Mouse (Mus musculus) kidney, embryonic 14.5 days (tissue): ENCODE measurements around the gene Ampd3. TPM values are rescaled to one million over a fixed set of nuclear protein-coding genes. Genes with fewer than 3 reads are reported as not detected.

Experiments
- ATAC-seq: fragments of 200-750 bp; cut with Nextera tagmentation; 2 replicates; pipeline ENCODE4 v1.8.0; 2017; ENCODE audit warnings: moderate number of reproducible peaks, mild to moderate bottlenecking, moderate TSS enrichment, moderate library complexity; ENCODE audit not compliant: low FRiP score, low TSS enrichment
- H3K27ac ChIP-seq: fragments of 300-500 bp; sonication (generic); 2 replicates; pipeline ENCODE4 v1.5.1; 2014; ENCODE audit warnings: low read depth, mild to moderate bottlenecking, low read length, moderate library complexity, mixed read lengths
- H3K27me3 ChIP-seq: fragments of 300-500 bp; sonication (generic); 2 replicates; pipeline ENCODE4 v1.6.1; 2014; ENCODE audit warnings: mild to moderate bottlenecking, low read length; ENCODE audit not compliant: control insufficient read depth, insufficient read depth
- H3K36me3 ChIP-seq: fragments of 300-500 bp; sonication (generic); 2 replicates; pipeline ENCODE4 v1.6.1; 2014; ENCODE audit warnings: low read length, mixed read lengths; ENCODE audit not compliant: control insufficient read depth, insufficient read depth
- H3K4me1 ChIP-seq: fragments of 300-500 bp; sonication (generic); 2 replicates; pipeline ENCODE4 v1.6.1; 2014; ENCODE audit warnings: low read length, mixed read lengths; ENCODE audit not compliant: control insufficient read depth, insufficient read depth
- H3K4me2 ChIP-seq: fragments of 300-500 bp; sonication (generic); replicated peaks from 2 replicates; pipeline ENCODE4 v1.6.1; 2014; ENCODE audit warnings: low read depth, mild to moderate bottlenecking, low read length
- H3K4me3 ChIP-seq: fragments of 300-500 bp; sonication (generic); 2 replicates; pipeline ENCODE4 v1.5.1; 2014; ENCODE audit warnings: mild to moderate bottlenecking, low read length
- H3K9ac ChIP-seq: fragments of 300-500 bp; sonication (generic); 2 replicates; pipeline ENCODE4 v1.6.1; 2014; ENCODE audit warnings: low read depth, mild to moderate bottlenecking, low read length, moderate library complexity
- H3K9me3 ChIP-seq: fragments of 300-500 bp; sonication (generic); 2 replicates; pipeline ENCODE4 v1.6.1; 2016; ENCODE audit warnings: low read length; ENCODE audit not compliant: control insufficient read depth
- WGBS: fragments of 180-500 bp; shearing (Covaris S2); extraction: QIAGEN DNeasy Blood & Tissue Kit; methylation state at CpG from one replicate; pipeline ENCODE4 v1.1.7; 2014; 5-methylcytosine and 5-hydroxymethylcytosine counted together
- polyA plus RNA-seq: library from polyadenylated mRNA; unstranded; fragments of >200 nt; fragmentation: Nextera tagmentation; extraction: Ambion mirVana; gene quantifications from 2 replicates; pipeline ENCODE4 v1.2.1, GENCODE M21; 2014

The Ampd3 gene
- polyA plus RNA-seq, 1 experiment from 2014 or later: 4.5 TPM

DNA sequence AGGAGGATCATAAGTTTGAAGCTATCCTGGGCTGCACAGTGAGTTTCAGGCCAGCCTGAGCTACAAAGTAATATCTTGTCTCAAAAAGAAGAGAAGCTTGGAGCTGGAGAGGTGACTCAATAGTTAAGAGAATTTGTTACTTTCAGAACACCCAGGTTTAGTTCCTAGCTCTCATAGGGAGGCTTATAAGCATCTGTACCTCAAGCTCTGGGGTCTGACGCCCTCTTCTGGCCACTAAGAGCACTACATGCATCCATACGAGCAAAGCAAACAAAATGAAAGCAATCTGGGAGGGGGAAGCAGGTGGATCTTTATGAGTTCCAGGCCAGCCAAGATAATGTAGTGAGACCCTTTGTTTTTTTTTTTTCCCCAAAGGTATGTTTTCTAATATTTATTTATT, 31.1 kb upstream of the Ampd3 start:
- Histone ChIP-seq H3K27me3 (no peaks in the 10 kb centered on the region), H3K4me3 (no peak overlapping the region), H3K9ac (no peak overlapping the region), H3K9me3 (no peaks in the 10 kb centered on the region), H3K27ac (no peak overlapping the region), H3K4me2 (no peak overlapping the region), H3K4me1 (peaks cover 10% of the 10 kb centered on the region), H3K36me3 (no peaks in the 10 kb centered on the region)
- WGBS: 53% methylated on average over 2 of the region's 2 CpGs
- ATAC-seq: no peak

GRCm38 (mm10) chr7:110739764-110740163, 28.2 kb upstream of the Ampd3 start:
- Histone ChIP-seq H3K9ac (no peak overlapping the region), H3K4me2 (no peak overlapping the region), H3K4me3 (no peak overlapping the region), H3K36me3 (no peaks in the 10 kb centered on the region), H3K27ac (no peak overlapping the region), H3K4me1 (peaks cover 14% of the 10 kb centered on the region), H3K9me3 (no peaks in the 10 kb centered on the region), H3K27me3 (no peaks in the 10 kb centered on the region)
- 53% methylated on average over 5 of the region's 5 CpGs for WGBS
- ATAC-seq: no peak

DNA sequence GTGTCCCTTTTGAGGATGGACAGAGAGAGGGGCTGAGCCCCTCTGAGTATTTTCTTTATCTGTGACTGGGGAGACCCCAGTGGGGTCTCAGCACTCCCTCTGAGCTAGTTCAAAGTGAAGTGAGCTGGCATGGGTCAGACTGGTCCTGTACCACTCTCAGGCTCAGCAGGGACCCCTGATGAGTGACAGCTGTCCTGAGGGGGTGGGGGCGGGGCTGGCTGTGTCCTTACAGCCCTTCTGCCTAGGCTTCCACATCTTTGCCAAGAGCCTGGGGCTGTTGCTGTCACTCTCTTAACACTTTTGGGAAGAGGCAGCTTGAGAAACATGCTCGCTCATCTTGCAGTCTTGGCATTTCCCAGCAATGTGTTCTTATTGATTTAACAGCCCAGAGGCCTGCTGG, 27.8 kb upstream of the Ampd3 start:
- 51% methylated on average over 2 of the region's 2 CpGs for WGBS
- no peak overlapping the region for H3K4me3 ChIP-seq
- no peaks in the 10 kb centered on the region for H3K27me3 ChIP-seq
- no peak for ATAC-seq
- H3K36me3 ChIP-seq: no peaks in the 10 kb centered on the region
- H3K9ac ChIP-seq: no peak overlapping the region
- H3K9me3 ChIP-seq: no peaks in the 10 kb centered on the region
- H3K27ac ChIP-seq: no peak overlapping the region
- no peak overlapping the region for H3K4me2 ChIP-seq
- peaks cover 14% of the 10 kb centered on the region for H3K4me1 ChIP-seq

GRCm38 (mm10) chr7:110742022-110742421, 26.0 kb upstream of the Ampd3 start:
- H3K4me3 ChIP-seq: no peak overlapping the region
- ATAC-seq: peak; percentile 65; the same call in 1 of the 2 replicates
- no peak overlapping the region for H3K4me2 ChIP-seq
- no peak overlapping the region for H3K9ac ChIP-seq
- no peaks in the 10 kb centered on the region for H3K9me3 ChIP-seq
- no peaks in the 10 kb centered on the region for H3K27me3 ChIP-seq
- no peak overlapping the region for H3K27ac ChIP-seq
- peaks cover 14% of the 10 kb centered on the region for H3K4me1 ChIP-seq
- 34% methylated on average over 5 of the region's 5 CpGs for WGBS
- no peaks in the 10 kb centered on the region for H3K36me3 ChIP-seq

DNA sequence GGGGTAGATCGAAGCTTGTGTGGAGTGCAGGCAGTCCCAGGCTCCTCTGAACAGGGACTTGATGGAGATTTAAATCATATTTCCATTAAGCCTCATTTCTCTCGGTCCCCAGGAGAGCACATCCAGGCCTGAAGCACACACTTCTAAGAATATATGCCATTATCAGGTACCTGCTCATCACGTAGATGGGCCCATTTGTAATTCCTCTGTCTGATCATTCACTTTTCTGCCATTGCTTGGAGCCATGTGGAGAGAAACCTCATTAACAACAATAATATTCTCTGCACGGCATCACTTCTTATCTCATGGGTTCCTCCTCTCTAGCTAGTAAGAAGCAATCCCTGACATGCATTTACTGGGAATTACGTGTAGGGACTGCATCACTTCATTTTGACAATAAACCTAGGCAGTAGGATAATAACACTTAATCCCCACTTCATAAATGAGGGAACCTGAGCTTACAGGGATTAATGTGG, 21.9 kb upstream of the Ampd3 start:
- 83% methylated on average over 5 of the region's 5 CpGs for WGBS
- Histone ChIP-seq H3K27ac (no peak overlapping the region), H3K4me3 (no peak overlapping the region), H3K4me1 (peaks cover 4% of the 10 kb centered on the region; the same call in 1 of the 2 replicates), H3K9me3 (0 out of 2 replicates have a peak, but pooled peaks cover 2% of the 10 kb centered on the region), H3K9ac (no peak overlapping the region), H3K36me3 (no peaks in the 10 kb centered on the region), H3K4me2 (no peak overlapping the region), H3K27me3 (no peaks in the 10 kb centered on the region)
- ATAC-seq: no peak

DNA sequence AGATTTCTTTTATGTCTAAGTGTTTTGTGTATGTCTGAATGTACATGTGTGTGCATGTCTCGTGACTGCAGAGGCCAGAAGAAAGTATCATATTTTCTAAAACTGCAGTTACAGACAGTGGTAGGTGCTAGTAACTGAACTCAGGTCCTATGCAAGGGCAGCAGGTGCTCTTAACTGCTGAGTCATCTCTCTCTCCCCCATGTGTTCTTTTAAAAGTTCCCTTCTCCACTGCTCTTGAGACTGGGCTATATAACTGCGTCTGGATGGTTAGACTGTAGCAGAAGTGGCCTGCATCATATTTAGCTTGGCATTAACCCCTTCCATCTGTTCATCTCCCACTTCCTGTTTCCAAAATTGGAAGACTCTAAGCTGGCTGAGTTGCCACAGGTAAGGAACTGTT, 21.2 kb upstream of the Ampd3 start:
- Histone ChIP-seq H3K27me3 (no peaks in the 10 kb centered on the region), H3K9ac (no peak overlapping the region), H3K9me3 (0 out of 2 replicates have a peak, but pooled peaks cover 2% of the 10 kb centered on the region), H3K4me3 (no peak overlapping the region), H3K27ac (no peak overlapping the region), H3K36me3 (no peaks in the 10 kb centered on the region), H3K4me1 (peaks cover 3% of the 10 kb centered on the region; the same call in 1 of the 2 replicates), H3K4me2 (no peak overlapping the region)
- no peak for ATAC-seq
- WGBS: 66% methylated on average over 2 of the region's 2 CpGs

GRCm38 (mm10) chr7:110750834-110751233, 17.2 kb upstream of the Ampd3 start:
- Histone ChIP-seq H3K4me3 (no peak overlapping the region), H3K9ac (no peak overlapping the region), H3K4me1 (peaks cover 10% of the 10 kb centered on the region), H3K27ac (no peak overlapping the region), H3K4me2 (no peak overlapping the region), H3K36me3 (no peaks in the 10 kb centered on the region), H3K9me3 (0 out of 2 replicates have a peak, but pooled peaks cover 2% of the 10 kb centered on the region), H3K27me3 (no peaks in the 10 kb centered on the region)
- 58% methylated on average over 4 of the region's 4 CpGs for WGBS
- no peak for ATAC-seq

DNA sequence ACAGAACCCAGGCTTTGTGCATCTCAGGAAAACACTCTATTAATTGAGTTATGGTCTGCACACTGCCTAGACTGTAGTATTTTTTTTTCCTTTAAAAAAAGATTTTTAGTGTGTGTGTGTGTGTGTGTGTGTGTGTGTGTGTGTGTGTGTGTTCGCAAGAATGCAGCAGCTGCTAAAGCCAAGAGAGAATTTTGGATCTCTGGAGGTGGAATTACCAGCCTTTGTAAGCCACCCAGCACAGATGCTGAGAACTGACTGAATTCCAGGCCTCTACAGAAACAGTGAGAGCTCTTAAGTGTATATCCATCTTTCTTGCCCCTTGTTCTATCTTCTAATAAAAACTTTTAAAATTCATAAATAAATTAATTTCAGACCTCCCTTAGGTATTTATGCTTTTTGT, 16.4 kb upstream of the Ampd3 start:
- 0 out of 2 replicates have a peak, but pooled peaks cover 2% of the 10 kb centered on the region for H3K9me3 ChIP-seq
- no peak overlapping the region for H3K9ac ChIP-seq
- H3K4me2 ChIP-seq: no peak overlapping the region
- H3K4me3 ChIP-seq: no peak overlapping the region
- 80% methylated on average over 1 of the region's 1 CpGs for WGBS
- H3K36me3 ChIP-seq: no peaks in the 10 kb centered on the region
- no peak overlapping the region for H3K27ac ChIP-seq
- no peaks in the 10 kb centered on the region for H3K27me3 ChIP-seq
- ATAC-seq: no peak
- peaks cover 10% of the 10 kb centered on the region for H3K4me1 ChIP-seq

GRCm38 (mm10) chr7:110753310-110753709, 14.7 kb upstream of the Ampd3 start:
- WGBS: 88% methylated on average over 1 of the region's 1 CpGs
- Histone ChIP-seq H3K27ac (no peak overlapping the region), H3K9ac (no peak overlapping the region), H3K4me3 (no peak overlapping the region), H3K36me3 (no peaks in the 10 kb centered on the region), H3K27me3 (no peaks in the 10 kb centered on the region), H3K9me3 (0 out of 2 replicates have a peak, but pooled peaks cover 2% of the 10 kb centered on the region), H3K4me1 (peaks cover 18% of the 10 kb centered on the region), H3K4me2 (no peak overlapping the region)
- no peak for ATAC-seq
